Mouse (Mus musculus): Measurements from ENCODE around the gene Mthfd1l. TPM values are rescaled to one million over a fixed set of nuclear protein-coding genes. Genes with fewer than 3 reads are reported as not detected.

Mthfd1l gene
- polyA plus RNA-seq, 1 experiment from 2014 or later = 50.9 TPM

DNA sequence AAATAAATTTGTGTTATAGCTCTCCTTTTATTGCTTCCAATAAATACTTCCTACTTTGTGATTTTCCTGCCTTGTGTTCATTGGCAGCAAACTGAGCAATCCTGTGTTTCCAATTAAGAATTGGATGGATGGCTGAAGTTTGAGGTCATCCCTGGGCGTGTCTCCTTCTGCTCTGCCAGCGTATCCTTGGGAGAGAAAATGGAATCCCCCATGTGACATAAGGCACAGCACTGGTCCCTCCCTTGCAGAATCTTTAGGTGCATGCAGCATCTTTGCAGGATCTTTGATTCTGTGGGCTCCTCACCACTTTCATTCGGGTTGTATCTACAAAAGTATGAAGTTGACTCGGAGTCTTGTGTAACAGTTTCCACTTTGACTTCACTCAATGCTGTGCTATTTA lies 53.7 kb downstream of the Mthfd1l start:
- Histone ChIP-seq H3K9ac (ENCODE audit: low read depth, low read length) (no peak overlapping the region), H3K9me3 (ENCODE audit: control insufficient read depth, low read length) (no peaks in the 10 kb centered on the region), H3K27me3 (replicated peaks; ENCODE audit: control insufficient read depth, insufficient read depth, low read length) (no peaks in the 10 kb centered on the region), H3K27ac (ENCODE audit: low read depth, low read length) (no peak overlapping the region), H3K4me2 (no peak overlapping the region), H3K4me3 (ENCODE audit: low read depth, low read length) (no peak overlapping the region), H3K36me3 (ENCODE audit: control insufficient read depth, insufficient read depth, low read length) (peaks cover 24% of the 10 kb centered on the region), H3K4me1 (replicated peaks; ENCODE audit: control insufficient read depth, insufficient read depth, low read length) (no peaks in the 10 kb centered on the region)
- no peak for DNase-seq (ENCODE audit: low spot score)
- no peak for ATAC-seq (replicated peaks; ENCODE audit: low FRiP score)
- WGBS = 91% methylated on average over 4 of the region's 4 CpGs

DNA sequence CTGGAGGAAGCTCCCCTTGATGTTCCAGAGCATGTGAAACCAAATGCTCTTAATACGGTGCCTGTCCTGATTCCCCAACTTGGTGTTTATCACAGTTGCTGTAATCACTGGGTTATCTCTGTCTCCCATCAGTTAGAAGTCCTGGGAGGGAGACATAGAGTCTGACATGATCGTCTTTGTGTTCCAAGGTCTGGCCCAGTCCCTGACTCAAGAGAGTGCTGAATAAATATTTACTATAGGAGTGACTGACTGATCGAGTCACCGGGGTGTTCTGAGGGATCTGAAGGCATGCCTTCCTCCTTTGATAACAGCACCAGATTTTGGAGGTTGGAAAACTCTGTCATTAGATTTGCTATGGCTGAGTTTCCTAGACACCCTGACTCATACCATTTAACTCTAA lies 54.5 kb downstream of the Mthfd1l start:
- ATAC-seq (replicated peaks; ENCODE audit: low FRiP score) (no peak), DNase-seq (ENCODE audit: low spot score) (no peak)
- Histone ChIP-seq H3K4me1 (replicated peaks; ENCODE audit: control insufficient read depth, insufficient read depth, low read length) (no peaks in the 10 kb centered on the region), H3K27me3 (replicated peaks; ENCODE audit: control insufficient read depth, insufficient read depth, low read length) (no peaks in the 10 kb centered on the region), H3K4me2 (no peak overlapping the region), H3K27ac (ENCODE audit: low read depth, low read length) (no peak overlapping the region), H3K9ac (ENCODE audit: low read depth, low read length) (no peak overlapping the region), H3K9me3 (ENCODE audit: control insufficient read depth, low read length) (no peaks in the 10 kb centered on the region), H3K36me3 (ENCODE audit: control insufficient read depth, insufficient read depth, low read length) (peaks cover 25% of the 10 kb centered on the region), H3K4me3 (ENCODE audit: low read depth, low read length) (no peak overlapping the region)
- WGBS = 53% methylated on average over 4 of the region's 4 CpGs

DNA sequence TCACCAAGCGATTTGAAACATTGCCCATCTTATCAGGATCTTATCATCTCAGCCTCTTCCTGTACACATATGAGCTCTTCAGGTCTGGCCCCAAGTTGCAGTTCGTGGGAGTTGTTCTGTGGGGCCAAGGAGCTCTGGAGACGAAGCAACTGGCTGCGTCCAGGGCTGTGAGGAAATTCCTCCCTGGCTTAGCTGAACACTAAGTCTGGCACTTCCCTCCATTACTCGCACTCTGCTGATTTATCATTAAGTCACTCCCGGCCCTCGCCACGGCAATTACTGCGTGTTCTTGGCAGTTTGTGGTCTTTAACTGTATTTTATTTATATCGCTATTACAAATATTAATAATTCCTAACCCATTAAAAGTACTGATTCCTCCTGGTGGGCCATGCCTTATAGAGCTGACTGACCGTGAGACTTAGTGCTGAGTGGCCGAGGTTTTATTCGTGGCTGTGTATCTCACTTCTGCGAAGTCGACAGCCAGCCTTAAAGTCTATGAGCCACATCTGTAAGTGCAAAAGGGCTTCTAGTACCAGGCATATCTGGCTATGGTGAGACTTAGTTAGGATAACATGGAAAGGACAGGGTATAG lies 56.0 kb downstream of the Mthfd1l start:
- ATAC-seq (replicated peaks; ENCODE audit: low FRiP score) = no peak
- no peaks in the 10 kb centered on the region for H3K27me3 ChIP-seq (replicated peaks; ENCODE audit: control insufficient read depth, insufficient read depth, low read length)
- peaks cover 28% of the 10 kb centered on the region for H3K36me3 ChIP-seq (ENCODE audit: control insufficient read depth, insufficient read depth, low read length)
- H3K9ac ChIP-seq (ENCODE audit: low read depth, low read length) = no peak overlapping the region
- WGBS = 71% methylated on average over 15 of the region's 15 CpGs
- no peak overlapping the region for H3K4me3 ChIP-seq (ENCODE audit: low read depth, low read length)
- H3K4me2 ChIP-seq = no peak overlapping the region
- H3K4me1 ChIP-seq (replicated peaks; ENCODE audit: control insufficient read depth, insufficient read depth, low read length) = no peaks in the 10 kb centered on the region
- no peak overlapping the region for H3K27ac ChIP-seq (ENCODE audit: low read depth, low read length)
- H3K9me3 ChIP-seq (ENCODE audit: control insufficient read depth, low read length) = no peaks in the 10 kb centered on the region
- DNase-seq (ENCODE audit: low spot score) = no peak

DNA sequence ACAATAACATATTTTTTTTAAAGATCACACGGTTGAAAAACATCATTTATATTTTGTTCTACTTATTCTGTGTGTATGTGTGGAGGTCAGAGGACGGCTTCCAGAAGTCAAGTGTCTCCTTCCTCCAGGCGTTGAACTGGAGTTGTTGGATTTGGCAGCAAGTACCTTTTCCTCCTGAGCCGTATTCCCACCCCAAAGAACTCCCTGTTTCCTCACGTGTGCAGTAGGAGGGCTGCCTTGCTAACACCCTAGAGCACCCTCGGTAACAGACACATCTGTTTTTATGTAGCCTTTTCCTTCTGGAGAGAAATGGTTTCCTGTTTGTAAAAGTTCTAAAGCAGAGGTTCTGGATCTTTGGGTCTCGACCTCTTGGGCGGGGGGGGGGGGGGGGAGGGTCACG lies 60.8 kb downstream of the Mthfd1l start:
- Histone ChIP-seq H3K4me3 (ENCODE audit: low read depth, low read length) (no peak overlapping the region), H3K36me3 (ENCODE audit: control insufficient read depth, insufficient read depth, low read length) (peaks cover 30% of the 10 kb centered on the region), H3K4me1 (replicated peaks; ENCODE audit: control insufficient read depth, insufficient read depth, low read length) (no peaks in the 10 kb centered on the region), H3K4me2 (no peak overlapping the region), H3K9me3 (ENCODE audit: control insufficient read depth, low read length) (no peaks in the 10 kb centered on the region), H3K9ac (ENCODE audit: low read depth, low read length) (no peak overlapping the region), H3K27me3 (replicated peaks; ENCODE audit: control insufficient read depth, insufficient read depth, low read length) (no peaks in the 10 kb centered on the region), H3K27ac (ENCODE audit: low read depth, low read length) (no peak overlapping the region)
- DNase-seq (ENCODE audit: low spot score) (no peak), ATAC-seq (replicated peaks; ENCODE audit: low FRiP score) (no peak)
- 84% methylated on average over 9 of the region's 9 CpGs for WGBS

DNA sequence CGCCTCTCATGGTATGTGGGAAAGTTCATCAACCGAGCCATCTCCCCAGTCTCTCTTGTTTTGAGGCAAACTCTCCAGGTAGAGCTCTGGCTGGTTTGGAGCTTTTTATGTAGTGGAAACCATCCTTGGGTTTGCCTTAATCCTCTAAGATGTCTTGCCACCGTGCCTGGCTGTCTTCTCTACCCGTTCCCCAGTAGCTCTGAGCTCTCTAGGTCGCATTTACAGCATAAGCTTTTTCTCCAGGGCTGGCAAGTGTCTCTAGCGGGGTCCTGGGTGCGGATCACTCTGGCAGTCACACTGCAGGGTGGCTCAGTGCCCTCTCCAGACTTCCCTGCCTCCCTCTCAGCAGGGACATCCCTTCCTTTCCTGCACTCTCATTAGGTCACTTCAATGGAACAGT lies 63.6 kb downstream of the Mthfd1l start:
- H3K4me2 ChIP-seq = no peak overlapping the region
- no peak for ATAC-seq (replicated peaks; ENCODE audit: low FRiP score)
- 94% methylated on average over 7 of the region's 7 CpGs for WGBS
- no peaks in the 10 kb centered on the region for H3K27me3 ChIP-seq (replicated peaks; ENCODE audit: control insufficient read depth, insufficient read depth, low read length)
- no peak overlapping the region for H3K27ac ChIP-seq (ENCODE audit: low read depth, low read length)
- no peaks in the 10 kb centered on the region for H3K9me3 ChIP-seq (ENCODE audit: control insufficient read depth, low read length)
- no peak overlapping the region for H3K4me3 ChIP-seq (ENCODE audit: low read depth, low read length)
- peaks cover 25% of the 10 kb centered on the region for H3K36me3 ChIP-seq (ENCODE audit: control insufficient read depth, insufficient read depth, low read length)
- no peaks in the 10 kb centered on the region for H3K4me1 ChIP-seq (replicated peaks; ENCODE audit: control insufficient read depth, insufficient read depth, low read length)
- H3K9ac ChIP-seq (ENCODE audit: low read depth, low read length) = no peak overlapping the region
- no peak for DNase-seq (ENCODE audit: low spot score)

DNA sequence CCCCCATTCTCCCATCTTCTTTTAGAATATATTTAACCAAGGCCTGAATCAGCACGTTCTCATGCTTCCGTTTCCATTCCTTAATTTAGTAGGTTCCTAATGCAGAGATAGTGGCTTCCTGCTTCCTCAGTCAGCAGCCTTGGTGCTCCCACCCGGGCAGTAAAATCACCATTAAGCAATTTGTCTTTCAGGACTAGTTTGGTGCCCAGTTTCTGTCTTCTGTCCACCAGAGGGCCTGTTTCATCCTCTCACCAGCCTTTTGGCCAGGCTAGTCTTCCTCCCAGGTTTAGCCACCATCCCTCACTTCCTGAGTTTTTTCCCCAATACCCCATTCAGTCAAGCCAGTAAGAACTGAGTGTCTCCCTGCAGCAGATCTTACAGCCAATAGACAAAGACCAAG lies 64.1 kb downstream of the Mthfd1l start:
- Histone ChIP-seq H3K27me3 (replicated peaks; ENCODE audit: control insufficient read depth, insufficient read depth, low read length) (no peaks in the 10 kb centered on the region), H3K36me3 (ENCODE audit: control insufficient read depth, insufficient read depth, low read length) (peaks cover 28% of the 10 kb centered on the region), H3K4me1 (replicated peaks; ENCODE audit: control insufficient read depth, insufficient read depth, low read length) (no peaks in the 10 kb centered on the region), H3K9me3 (ENCODE audit: control insufficient read depth, low read length) (no peaks in the 10 kb centered on the region), H3K4me2 (no peak overlapping the region), H3K27ac (ENCODE audit: low read depth, low read length) (no peak overlapping the region), H3K9ac (ENCODE audit: low read depth, low read length) (no peak overlapping the region), H3K4me3 (ENCODE audit: low read depth, low read length) (no peak overlapping the region)
- 71% methylated on average over 3 of the region's 3 CpGs for WGBS
- ATAC-seq (replicated peaks; ENCODE audit: low FRiP score) (no peak), DNase-seq (ENCODE audit: low spot score) (no peak)

DNA sequence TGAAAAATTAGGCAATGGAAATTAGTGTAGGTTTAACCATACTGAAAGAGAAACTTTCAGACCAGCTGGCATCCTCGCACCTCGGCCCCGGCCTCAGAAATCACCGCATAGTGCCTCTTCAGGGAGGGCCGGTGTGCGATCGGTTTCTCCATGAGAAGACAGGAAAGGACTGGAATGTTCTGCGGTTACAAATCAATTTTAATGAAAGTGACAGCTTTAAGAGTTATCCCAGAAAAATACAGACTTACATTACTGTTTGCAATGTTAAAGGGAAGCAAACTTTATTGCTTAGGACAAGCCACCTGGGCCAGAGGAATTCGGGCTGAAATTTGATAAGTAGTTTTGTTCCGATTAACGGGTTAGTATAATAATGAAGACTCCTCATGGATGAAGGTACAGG lies 65.7 kb downstream of the Mthfd1l start:
- Histone ChIP-seq H3K27ac (ENCODE audit: low read depth, low read length) (no peak overlapping the region), H3K27me3 (replicated peaks; ENCODE audit: control insufficient read depth, insufficient read depth, low read length) (no peaks in the 10 kb centered on the region), H3K4me3 (ENCODE audit: low read depth, low read length) (no peak overlapping the region), H3K4me1 (replicated peaks; ENCODE audit: control insufficient read depth, insufficient read depth, low read length) (no peaks in the 10 kb centered on the region), H3K9me3 (ENCODE audit: control insufficient read depth, low read length) (no peaks in the 10 kb centered on the region), H3K4me2 (no peak overlapping the region), H3K9ac (ENCODE audit: low read depth, low read length) (no peak overlapping the region), H3K36me3 (ENCODE audit: control insufficient read depth, insufficient read depth, low read length) (peaks cover 26% of the 10 kb centered on the region)
- WGBS = 94% methylated on average over 11 of the region's 11 CpGs
- DNase-seq (ENCODE audit: low spot score) = no peak
- no peak for ATAC-seq (replicated peaks; ENCODE audit: low FRiP score)

DNA sequence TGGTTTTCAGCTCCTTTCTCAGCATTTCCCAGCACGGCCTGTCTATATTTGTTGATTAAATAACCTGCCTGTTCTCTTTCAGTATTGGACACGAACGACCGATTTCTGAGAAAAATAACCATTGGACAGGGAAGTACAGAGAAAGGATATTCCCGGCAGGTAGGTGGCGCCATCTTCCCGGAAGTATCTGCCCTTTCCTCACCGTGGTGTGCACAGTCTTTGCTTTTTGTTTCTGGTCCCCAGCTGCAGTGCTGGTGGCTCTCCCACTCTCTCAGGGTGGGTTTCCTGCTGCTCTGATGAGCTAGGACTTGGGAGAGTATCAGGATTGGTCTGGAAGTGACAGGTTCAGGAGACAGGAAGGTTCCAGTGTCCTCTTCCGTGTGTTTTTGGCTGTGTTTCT lies 68.8 kb downstream of the Mthfd1l start:
- Histone ChIP-seq H3K27ac (ENCODE audit: low read depth, low read length) (no peak overlapping the region), H3K36me3 (ENCODE audit: control insufficient read depth, insufficient read depth, low read length) (peaks cover 15% of the 10 kb centered on the region)
- ATAC-seq (replicated peaks; ENCODE audit: low FRiP score) = no peak

DNA sequence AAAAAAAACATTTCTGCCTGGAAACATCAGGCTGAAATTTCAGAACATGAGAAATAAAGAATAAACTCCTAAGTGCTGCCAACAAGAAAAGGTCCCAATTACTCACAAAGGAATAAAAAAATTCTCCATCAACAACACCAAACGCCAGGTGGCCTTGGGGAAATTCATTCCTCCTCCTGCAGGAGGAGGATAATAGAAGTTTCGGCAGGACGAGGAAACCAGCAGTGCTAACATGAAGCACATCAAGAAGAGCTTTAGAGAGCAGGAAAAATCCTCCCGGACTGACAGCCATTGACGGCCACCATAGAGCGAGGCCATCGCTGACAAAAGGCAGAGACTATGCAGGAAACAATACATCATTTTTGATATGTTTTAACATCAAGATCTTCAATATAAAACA lies 71.5 kb downstream of the Mthfd1l start:
- Histone ChIP-seq H3K27me3 (replicated peaks; ENCODE audit: control insufficient read depth, insufficient read depth, low read length) (no peaks in the 10 kb centered on the region), H3K4me2 (no peak overlapping the region), H3K9ac (ENCODE audit: low read depth, low read length) (no peak overlapping the region), H3K9me3 (ENCODE audit: control insufficient read depth, low read length) (no peaks in the 10 kb centered on the region), H3K4me1 (replicated peaks; ENCODE audit: control insufficient read depth, insufficient read depth, low read length) (no peaks in the 10 kb centered on the region), H3K4me3 (ENCODE audit: low read depth, low read length) (no peak overlapping the region), H3K27ac (ENCODE audit: low read depth, low read length) (no peak overlapping the region), H3K36me3 (ENCODE audit: control insufficient read depth, insufficient read depth, low read length) (peaks cover 20% of the 10 kb centered on the region)
- 85% methylated on average over 7 of the region's 7 CpGs for WGBS
- ATAC-seq (replicated peaks; ENCODE audit: low FRiP score) = no peak
- DNase-seq (ENCODE audit: low spot score) = no peak

More for the DNA sequence above, 68.8 kb downstream of the Mthfd1l start:
- DNase-seq (ENCODE audit: low spot score) = no peak
- 80% methylated on average over 9 of the region's 9 CpGs for WGBS
- H3K9ac ChIP-seq (ENCODE audit: low read depth, low read length) = no peak overlapping the region
- H3K9me3 ChIP-seq (ENCODE audit: control insufficient read depth, low read length) = no peaks in the 10 kb centered on the region
- no peaks in the 10 kb centered on the region for H3K27me3 ChIP-seq (replicated peaks; ENCODE audit: control insufficient read depth, insufficient read depth, low read length)
- H3K4me3 ChIP-seq (ENCODE audit: low read depth, low read length) = no peak overlapping the region
- H3K4me1 ChIP-seq (replicated peaks; ENCODE audit: control insufficient read depth, insufficient read depth, low read length) = no peaks in the 10 kb centered on the region
- no peak overlapping the region for H3K4me2 ChIP-seq

Data from liver, embryonic 11.5 days (tissue).